Mouse (Mus musculus): Measurements from ENCODE around the gene Gm13278.
"Not testable (repeated sequence)": the region's sequence is repeated elsewhere in the genome, so short reads cannot be mapped to it uniquely, and the experiment has no call there.

Gene Gm13278

GRCm38 (mm10) chr4:88793936-88794675 is 2.8 kb downstream of the Gm13278 start, which contains the start of gene Gm13275:
TSS of gene Gm13275 (plus strand) at chr4:88794487.
- DNase-seq = peak; percentile 74 to 82

DNA sequence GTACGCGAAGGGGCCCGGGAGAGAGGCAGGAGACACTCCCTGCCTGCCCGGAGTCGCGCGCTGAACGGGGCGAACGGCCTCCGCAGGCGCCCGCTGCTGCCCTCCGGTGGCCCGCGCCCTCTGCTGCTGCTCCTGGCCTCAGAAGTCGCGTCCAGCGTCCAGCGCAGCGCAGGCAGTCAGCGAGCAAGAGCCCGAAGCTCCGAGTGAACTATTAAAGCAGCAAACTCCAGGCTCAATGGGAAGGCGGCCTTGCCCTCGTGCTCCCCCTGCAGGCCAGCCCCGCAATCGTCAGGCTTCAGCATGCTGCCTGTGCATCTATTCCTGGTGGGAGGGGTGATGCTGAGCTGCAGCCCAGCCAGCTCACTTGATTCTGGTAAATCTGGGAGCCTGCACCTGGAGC is 5.7 kb downstream of the Gm13278 start, which contains the start of gene Gm13279:
Gm13279 (plus strand) TSS at position 301 of the 400 bp plus-strand sequence.
- not testable (repeated sequence) for DNase-seq

DNA sequence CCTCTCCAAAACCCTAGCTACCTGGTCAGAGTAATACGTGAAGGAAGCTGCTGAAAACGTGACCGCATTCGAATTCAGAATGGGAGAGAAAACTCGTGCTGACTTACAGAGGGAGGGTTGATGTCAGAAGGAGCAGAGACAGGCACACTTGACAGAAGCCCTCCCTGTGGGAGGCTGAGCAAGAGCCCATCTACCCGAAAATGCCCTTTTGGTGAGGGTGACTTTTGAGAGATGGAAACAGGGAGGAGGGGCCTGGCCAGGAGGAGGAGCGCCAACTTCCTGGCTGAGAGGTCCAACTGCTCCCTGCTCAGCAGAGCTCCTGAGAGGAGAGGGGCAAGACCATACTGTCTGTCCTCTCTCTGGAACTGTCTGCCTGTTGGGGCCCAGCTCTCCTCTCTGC is 8.0 kb downstream of the Gm13278 start, which contains the start of gene Gm13285:
Gm13285 (plus strand) TSS at position 301 of the 400 bp plus-strand sequence.
- not testable (repeated sequence) for DNase-seq

DNA sequence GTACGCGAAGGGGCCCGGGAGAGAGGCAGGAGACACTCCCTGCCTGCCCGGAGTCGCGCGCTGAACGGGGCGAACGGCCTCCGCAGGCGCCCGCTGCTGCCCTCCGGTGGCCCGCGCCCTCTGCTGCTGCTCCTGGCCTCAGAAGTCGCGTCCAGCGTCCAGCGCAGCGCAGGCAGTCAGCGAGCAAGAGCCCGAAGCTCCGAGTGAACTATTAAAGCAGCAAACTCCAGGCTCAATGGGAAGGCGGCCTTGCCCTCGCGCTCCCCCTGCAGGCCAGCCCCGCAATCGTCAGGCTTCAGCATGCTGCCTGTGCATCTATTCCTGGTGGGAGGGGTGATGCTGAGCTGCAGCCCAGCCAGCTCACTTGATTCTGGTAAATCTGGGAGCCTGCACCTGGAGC is 11.6 kb downstream of the Gm13278 start, which contains the start of gene Gm13287:
Gm13287 (plus strand) TSS at position 301 of the 400 bp plus-strand sequence.
- not testable (repeated sequence) for DNase-seq

DNA sequence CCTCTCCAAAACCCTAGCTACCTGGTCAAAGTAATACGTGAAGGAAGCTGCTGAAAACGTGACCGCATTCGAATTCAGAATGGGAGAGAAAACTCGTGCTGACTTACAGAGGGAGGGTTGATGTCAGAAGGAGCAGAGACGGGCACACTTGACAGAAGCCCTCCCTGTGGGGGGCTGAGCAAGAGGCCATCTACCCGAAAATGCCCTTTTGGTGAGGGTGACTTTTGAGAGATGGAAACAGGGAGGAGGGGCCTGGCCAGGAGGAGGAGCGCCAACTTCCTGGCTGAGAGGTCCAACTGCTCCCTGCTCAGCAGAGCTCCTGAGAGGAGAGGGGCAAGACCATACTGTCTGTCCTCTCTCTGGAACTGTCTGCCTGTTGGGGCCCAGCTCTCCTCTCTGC is 13.9 kb downstream of the Gm13278 start, which contains the start of gene Gm13288:
Gm13288 (plus strand) TSS at position 301 of the 400 bp plus-strand sequence.
- not testable (repeated sequence) for DNase-seq

DNA sequence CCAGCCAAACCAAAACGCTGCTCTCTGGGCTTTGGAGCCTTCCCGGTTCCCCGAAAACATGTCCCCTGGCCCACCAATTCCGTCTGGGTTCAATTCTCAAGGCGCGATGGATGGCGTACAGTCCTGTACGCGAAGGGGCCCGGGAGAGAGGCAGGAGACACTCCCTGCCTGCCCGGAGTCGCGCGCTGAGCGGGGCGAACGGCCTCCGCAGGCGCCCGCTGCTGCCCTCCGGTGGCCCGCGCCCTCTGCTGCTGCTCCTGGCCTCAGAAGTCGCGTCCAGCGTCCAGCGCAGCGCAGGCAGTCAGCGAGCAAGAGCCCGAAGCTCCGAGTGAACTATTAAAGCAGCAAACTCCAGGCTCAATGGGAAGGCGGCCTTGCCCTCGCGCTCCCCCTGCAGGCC is 14.4 kb downstream of the Gm13278 start:
- DNase-seq = peak in 1 of 2 experiments; percentile 13

DNA sequence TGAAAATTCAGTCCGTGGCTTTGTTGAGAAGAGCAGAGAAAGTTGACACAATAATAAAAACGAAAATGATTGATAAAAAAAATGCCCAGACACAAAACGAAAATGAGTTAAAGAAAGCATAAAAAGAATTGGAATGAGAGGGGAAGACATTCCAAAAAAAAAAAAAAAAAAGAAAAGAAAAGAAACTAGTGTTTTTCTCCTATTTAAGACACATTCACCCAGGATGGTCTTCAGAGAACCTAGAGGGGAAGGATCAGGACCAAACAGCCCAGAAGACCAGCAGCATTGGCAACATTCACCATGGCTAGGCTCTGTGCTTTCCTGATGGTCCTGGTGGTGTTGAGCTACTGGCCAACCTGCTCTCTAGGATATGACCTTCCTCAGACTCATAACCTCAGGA is 24.6 kb downstream of the Gm13278 start, which contains the start of gene Ifna7:
Ifna7 (plus strand) TSS at position 301 of the 400 bp plus-strand sequence.
- DNase-seq = no peak

GRCm38 (mm10) chr4:88819659-88820058 is 28.3 kb downstream of the Gm13278 start, which contains the start of gene Ifna11:
TSS of gene Ifna11 (plus strand) at chr4:88819959.
- no peak for DNase-seq

DNA sequence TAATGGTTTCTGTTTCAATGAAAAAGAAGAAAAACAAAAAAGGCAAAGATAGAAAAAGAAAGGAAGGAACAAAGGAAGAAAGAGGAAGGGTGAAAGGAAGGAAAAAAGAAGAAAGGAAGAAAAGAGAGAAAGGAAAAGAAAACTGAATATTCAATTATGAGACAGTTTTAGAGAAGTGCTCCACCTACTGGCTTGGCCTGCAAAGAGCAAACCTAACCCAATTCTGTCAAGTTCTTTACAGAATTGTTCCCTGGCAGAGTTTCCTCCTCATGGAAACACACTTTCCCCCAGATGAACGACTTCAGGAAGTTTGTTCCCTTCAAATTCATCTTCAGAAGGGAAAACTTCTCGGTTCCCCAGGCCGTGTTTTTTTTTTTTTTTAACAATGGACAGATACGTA is 31.6 kb downstream of the Gm13278 start:
- no peak for DNase-seq

DNA sequence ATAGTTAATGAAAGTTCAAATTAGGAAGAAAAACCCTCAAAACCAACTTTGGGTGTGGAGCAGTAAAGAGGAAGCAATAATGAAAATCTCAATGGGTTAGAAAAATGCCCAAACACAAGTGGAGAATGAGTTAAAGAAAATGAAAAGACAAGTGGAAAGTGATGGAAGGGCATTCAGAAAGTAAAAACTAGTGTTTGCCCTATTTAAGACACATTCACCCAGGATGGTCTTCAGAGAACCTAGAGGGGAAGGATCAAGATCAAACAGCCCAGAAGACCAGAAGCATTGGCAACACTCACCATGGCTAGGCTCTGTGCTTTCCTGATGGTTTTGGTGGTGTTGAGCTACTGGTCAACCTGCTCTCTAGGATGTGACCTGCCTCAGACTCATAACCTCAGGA is 35.8 kb downstream of the Gm13278 start, which contains the start of gene Ifna6:
Ifna6 (plus strand) TSS at position 301 of the 400 bp plus-strand sequence.
- not testable (repeated sequence) for DNase-seq

- DNase-seq = peak; percentile 22 to 48
These were observed 39.2 kb downstream of the Gm13278 start for GRCm38 (mm10) chr4:88830523-88830922.

DNA sequence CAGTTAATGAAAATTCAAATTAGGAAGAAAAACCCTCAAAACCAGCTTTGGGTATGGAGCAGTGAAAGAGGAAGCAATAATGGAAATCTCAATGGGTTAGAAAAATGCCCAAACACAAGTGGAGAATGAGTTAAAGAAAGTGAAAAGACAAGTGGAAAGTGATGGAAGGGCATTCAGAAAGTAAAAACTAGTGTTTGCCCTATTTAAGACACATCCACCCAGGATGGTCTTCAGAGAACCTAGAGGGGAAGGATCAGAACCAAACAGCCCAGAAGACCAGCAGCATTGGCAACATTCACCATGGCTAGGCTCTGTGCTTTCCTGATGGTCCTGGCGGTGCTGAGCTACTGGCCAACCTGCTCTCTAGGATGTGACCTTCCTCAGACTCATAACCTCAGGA is 43.9 kb downstream of the Gm13278 start, which contains the start of gene Ifna5:
Ifna5 (plus strand) TSS at position 301 of the 400 bp plus-strand sequence.
- DNase-seq = not testable (repeated sequence)

GRCm38 (mm10) chr4:88838828-88839227 is 47.5 kb downstream of the Gm13278 start:
- DNase-seq = no peak

- DNase-seq = no peak
These were observed 48.7 kb downstream of the Gm13278 start for GRCm38 (mm10) chr4:88840058-88840457.

DNA sequence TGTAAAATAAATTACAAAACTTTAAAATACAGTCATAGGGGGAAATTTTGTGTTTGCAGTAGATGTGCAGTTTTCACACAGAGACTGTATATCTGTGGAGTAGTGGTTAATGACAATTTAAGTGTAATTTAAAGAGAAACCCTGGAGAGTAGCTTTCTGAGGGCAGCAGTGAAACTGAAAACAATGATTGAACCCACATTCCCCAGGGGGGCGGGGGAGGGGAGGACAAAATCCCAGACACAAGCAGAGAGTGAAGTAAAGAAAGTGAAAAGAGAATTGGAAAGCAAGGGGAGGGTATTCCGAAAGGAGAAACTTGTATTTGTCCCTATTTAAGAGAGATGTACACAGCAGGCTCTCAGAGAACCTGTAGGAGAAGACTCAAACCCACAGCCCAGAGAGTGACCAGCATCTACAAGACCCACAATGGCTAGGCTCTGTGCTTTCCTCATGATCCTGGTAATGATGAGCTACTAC is 50.1 kb downstream of the Gm13278 start, which contains the start of gene Ifna4:
Ifna4 (plus strand) TSS at position 424 of the 474 bp plus-strand sequence.
- DNase-seq = no peak
